Mouse (Mus musculus) testis, postnatal 10 days (tissue): ENCODE results near the gene Zfp788.
"Not testable (repeated sequence)": the region's sequence is repeated elsewhere in the genome, so short reads cannot be mapped to it uniquely, and the experiment has no call there.

ENCODE experiments used
- DNase-seq: peaks from one replicate; pipeline ENCODE4 v3.0.0; 2021; ENCODE audit warnings: low spot score

The Zfp788 gene

DNA sequence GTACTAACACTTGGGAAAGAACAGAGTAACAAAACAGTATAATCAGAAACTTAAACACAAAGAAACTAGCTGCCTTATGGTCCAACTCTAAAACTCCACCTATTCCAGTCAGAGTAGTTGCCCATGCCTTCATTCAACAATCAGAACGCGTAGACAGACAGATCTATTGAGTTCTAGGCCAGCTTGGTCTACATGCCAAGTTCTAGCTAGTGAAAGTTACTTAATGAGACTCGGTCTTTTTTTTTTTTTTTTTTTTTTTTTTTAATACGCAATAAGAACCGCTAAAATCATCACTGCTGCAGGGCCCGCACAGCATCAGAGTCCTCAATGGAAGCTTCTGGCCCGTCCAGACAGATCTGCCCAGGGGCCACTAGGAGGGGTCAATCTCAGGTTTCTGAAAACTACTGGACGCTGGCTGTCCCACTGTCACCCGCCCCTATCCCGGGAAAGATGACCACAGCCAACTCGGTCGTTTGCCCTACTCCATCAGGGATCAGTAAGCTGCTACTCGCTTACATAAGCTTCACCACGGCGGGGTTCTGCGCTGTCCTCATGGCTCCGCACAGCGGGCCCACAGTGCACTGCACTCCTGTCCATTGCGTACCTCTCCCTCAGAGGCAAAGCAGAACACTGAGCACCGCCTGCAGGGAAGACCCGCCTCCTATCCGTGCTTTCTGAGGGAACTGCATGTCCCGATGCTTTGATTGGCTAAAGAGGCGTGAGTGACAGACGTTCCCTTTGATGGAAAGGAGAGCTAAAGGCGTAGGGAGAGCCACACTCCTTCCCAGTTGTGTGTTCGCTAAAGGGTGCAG, at the start of gene Zfp788:
Zfp788 (plus strand) TSS at position 795 of the 812 bp plus-strand sequence.
- DNase-seq, result peak; percentile 87

DNA sequence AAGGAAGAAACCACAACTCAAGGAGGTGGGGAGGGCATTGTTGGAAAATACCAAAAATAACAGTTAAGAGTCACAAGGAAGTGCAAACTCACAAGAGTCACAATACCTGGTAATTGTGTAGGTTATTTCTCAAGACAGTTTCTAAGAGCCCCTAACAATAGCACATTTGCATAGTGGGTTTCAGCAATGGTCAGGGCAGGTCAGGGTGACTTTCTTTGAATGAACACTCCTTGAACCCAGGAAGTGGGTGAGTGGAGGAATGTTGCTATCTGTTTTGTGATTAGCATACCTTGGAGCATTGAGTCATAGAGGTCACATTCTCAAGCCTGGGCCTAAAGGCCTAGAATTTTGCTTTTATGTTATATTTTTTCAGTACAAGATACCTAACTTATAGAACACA, 45.2 kb upstream of the Zfp788 start:
- not testable (repeated sequence) for DNase-seq

DNA sequence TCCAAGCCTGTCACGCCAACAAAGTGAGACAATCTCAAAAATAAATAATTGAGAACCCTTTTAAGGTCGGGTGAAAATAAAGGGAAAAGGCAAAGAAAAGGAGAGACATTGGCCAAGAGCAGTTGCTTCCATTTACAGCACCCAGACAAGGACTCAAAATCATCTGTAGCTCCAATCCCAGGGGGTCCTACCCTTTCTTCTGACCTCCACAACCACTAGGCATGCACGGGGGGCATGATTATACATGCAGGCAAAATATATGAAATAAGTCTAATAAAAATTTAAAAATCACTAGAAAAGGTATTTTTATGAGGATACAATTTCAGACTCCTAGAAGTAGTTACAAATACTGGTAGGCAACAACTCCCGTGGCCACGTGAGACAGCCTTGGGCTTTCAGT, 34.4 kb upstream of the Zfp788 start:
- no peak for DNase-seq

DNA sequence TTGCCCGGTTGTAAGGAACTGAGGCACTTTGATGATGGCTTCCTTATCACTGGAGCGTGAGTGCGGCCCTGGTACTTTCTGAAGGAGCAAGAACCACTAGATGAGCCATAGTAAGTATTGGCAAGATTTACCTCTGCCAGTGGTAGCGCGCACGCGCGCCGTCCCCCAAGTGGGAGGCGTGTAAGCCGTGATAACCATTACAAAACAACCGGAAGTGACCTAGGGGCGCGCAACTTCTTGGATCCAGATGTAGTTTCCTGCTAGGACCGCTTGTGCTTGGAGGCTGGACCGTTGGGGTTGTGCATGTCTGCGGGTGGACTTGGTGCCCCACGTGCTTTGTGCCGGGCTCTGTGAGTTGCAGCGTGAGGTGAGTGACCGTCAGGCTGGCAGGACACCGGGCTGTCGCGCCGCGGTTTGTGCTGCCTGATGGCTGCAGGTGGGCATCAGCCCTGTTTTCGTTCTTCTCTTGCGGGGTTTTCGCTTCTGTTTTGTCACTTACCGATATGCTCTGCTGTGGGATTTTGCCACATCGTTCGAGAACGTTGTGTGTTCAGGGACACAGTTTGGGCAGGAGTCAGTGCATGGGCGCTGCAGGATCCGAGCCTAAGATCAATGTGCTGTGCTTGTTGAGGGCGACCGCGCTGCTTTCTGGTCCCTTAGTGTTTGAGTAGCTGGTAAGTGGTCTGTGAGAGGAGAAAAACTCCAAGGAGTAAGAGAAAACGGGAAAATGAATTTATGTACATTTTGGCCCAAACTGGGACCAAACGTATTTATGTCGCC, 33.8 kb upstream of the Zfp788 start, which contains the start of gene 2610021A01Rik:
2610021A01Rik (plus strand) TSS at position 197 of the 780 bp plus-strand sequence.
- peak; percentile 88 for DNase-seq

DNA sequence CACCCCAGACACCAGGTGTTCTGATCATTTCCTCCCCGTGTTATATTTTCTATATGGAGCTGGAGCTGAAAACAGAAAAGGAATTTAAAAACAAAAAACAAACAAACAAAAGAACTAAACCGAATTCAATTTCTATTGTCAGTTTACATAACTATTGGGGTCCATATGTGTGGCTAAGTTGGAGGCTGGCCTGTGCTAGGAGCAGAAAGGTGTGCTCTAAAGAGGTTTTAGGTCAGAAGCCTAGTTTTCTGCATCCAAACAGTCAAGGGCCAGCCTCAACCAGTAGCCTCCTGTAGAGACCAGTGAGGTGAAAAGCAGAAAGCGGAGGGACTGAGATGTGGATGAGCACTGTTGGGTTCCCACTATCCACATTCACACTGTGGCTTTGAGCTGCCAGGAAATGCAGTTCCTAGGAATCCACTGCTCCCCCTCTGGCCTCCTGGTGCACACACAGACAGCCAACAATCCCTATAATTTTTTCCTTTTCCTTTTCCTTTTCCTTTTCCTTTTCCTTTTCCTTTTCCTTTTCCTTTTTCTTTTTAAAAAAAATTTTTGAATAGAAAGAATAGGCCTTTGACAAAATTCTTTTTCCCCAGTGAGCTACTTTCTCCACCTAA, 33.0 kb upstream of the Zfp788 start:
- DNase-seq, result no peak

DNA sequence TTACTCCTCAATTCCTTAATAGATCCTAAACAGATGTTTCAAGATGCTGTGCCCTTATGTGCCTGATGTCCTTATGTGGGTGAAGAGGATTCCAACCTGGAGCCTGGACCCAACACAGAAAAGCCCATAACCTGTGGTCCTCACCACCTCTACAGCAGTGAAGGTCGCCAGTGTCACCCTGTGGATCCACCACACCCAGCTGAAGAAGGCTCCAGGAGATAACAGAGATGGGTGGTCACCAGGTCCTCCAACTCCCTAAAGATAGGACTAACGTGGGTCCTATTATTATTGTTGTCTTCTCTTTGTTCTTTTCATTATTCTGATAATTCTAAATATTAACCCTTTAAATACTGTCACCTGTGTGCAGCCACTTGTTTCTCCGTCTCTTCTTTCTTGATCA, 21.3 kb upstream of the Zfp788 start:
- DNase-seq, result no peak

DNA sequence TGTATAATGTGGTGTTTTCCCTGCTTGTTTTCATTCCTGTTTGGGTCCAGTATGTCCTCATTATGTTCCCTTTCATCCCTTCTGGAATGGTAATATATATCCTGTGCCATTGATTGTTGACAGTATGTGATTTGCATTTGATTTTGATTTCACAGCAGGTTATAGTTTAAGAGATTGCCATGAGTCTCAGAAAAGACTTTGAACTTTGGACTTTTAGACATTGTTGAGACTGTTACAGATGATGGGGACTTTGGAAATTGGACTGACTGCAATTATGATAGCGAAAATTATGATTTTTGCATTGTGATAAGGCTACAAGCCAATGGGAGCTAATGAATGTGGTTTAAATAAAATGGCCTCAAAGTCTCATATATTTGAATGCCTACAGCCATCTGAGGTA, 16.8 kb upstream of the Zfp788 start:
- not testable (repeated sequence) for DNase-seq

DNA sequence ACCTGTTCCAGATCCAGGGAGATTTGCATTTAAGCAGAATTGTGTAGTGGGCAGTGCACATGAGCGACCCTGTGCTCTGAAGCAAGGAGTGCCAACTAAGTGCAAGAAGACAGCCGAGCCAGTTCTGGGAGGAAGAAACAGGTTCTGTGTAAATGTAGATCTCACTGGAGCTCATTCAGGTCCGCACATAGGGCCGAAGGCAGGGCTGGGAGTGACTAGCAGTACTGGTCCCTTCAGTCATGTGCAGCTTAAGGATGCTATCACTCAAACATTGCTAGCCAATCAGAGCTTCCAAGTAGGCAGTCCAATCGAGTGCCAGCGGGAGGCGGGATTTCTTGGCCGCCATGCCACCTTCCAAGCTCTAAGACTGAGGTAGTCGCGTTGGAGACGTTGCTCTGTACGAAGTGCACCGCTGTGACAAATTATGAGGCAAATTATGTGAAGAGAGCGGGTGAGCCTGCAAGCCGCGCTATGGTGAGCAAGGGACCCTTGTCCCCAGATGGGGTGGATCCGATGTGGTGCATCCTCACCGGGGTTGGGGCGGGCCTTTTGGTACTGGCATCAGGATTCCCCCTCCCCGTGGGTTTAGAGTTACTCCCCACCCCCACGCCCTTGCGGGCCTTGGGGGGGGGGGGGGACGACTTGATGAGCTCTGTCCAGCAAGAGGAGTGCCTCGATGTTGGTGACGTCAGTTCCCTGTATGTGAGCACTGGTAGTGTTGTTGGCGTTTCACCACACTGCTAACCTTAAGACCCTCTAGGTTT, 400 bp downstream of the Zfp788 start:
- peak; percentile 88 for DNase-seq

DNA sequence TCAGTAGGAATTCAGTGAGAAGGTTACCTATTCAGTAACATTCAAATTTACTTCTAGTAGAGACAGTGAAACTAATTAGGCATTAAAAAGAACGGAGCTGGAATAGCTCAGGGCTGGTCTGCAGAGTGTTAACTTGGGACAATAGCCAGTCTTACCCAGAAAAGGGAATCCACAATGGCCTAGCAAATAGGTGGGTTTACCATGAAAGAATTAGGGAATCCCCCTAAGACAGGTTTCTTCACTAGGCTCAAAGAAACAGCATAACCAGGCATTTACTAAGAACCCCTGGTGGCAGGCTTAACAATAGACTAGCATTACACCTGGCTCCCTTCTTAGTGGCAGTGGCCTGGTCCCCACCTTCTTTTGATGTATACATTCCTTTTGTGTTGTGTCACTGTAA, 41.3 kb downstream of the Zfp788 start:
- not testable (repeated sequence) for DNase-seq
